Mouse (Mus musculus): ENCODE measurements around the gene Lsg1. TPM values are rescaled to one million over a fixed set of nuclear protein-coding genes. Genes with fewer than 3 reads are reported as not detected.

The Lsg1 gene
- polyA plus RNA-seq, 1 experiment from 2014 or later, result 79.4 TPM

GRCm38 (mm10) chr16:30570173-30570572, 17.2 kb downstream of the Lsg1 start:
- Histone ChIP-seq H3K9ac (ENCODE audit: low read length) (no peak overlapping the region), H3K36me3 (ENCODE audit: control insufficient read depth, insufficient read depth, low read length) (peaks cover 34% of the 10 kb centered on the region), H3K4me3 (ENCODE audit: low read depth, low read length) (no peak overlapping the region), H3K4me1 (ENCODE audit: control insufficient read depth, insufficient read depth, low read length) (no peaks in the 10 kb centered on the region), H3K27me3 (ENCODE audit: control insufficient read depth, insufficient read depth, low read length) (no peaks in the 10 kb centered on the region), H3K27ac (ENCODE audit: low read depth, low read length) (no peak overlapping the region), H3K4me2 (ENCODE audit: low read depth) (no peak overlapping the region), H3K9me3 (ENCODE audit: control insufficient read depth, low read length) (no peaks in the 10 kb centered on the region)
- no peak for DNase-seq (ENCODE audit: low spot score)
- 92% methylated on average over 4 of the region's 4 CpGs for WGBS
- ATAC-seq (ENCODE audit: insufficient read depth, low FRiP score, low TSS enrichment), result no peak

- H3K27me3 ChIP-seq (ENCODE audit: control insufficient read depth, insufficient read depth, low read length), result no peaks in the 10 kb centered on the region
- no peaks in the 10 kb centered on the region for H3K4me1 ChIP-seq (ENCODE audit: control insufficient read depth, insufficient read depth, low read length)
- no peak overlapping the region for H3K9ac ChIP-seq (ENCODE audit: low read length)
- H3K9me3 ChIP-seq (ENCODE audit: control insufficient read depth, low read length), result no peaks in the 10 kb centered on the region
- no peak overlapping the region for H3K27ac ChIP-seq (ENCODE audit: low read depth, low read length)
- no peak overlapping the region for H3K4me3 ChIP-seq (ENCODE audit: low read depth, low read length)
- WGBS, result 92% methylated on average over 6 of the region's 6 CpGs
- DNase-seq (ENCODE audit: low spot score), result no peak
- H3K36me3 ChIP-seq (ENCODE audit: control insufficient read depth, insufficient read depth, low read length), result peaks cover 32% of the 10 kb centered on the region
- ATAC-seq (ENCODE audit: insufficient read depth, low FRiP score, low TSS enrichment), result no peak
- no peak overlapping the region for H3K4me2 ChIP-seq (ENCODE audit: low read depth)
These were observed 21.8 kb downstream of the Lsg1 start for GRCm38 (mm10) chr16:30565631-30566030.

GRCm38 (mm10) chr16:30560601-30561000, 26.8 kb downstream of the Lsg1 start:
- Histone ChIP-seq H3K36me3 (ENCODE audit: control insufficient read depth, insufficient read depth, low read length) (peaks cover 20% of the 10 kb centered on the region), H3K27ac (ENCODE audit: low read depth, low read length) (no peak overlapping the region), H3K4me2 (ENCODE audit: low read depth) (no peak overlapping the region), H3K27me3 (ENCODE audit: control insufficient read depth, insufficient read depth, low read length) (no peaks in the 10 kb centered on the region), H3K9ac (ENCODE audit: low read length) (no peak overlapping the region), H3K4me3 (ENCODE audit: low read depth, low read length) (no peak overlapping the region), H3K9me3 (ENCODE audit: control insufficient read depth, low read length) (no peaks in the 10 kb centered on the region), H3K4me1 (ENCODE audit: control insufficient read depth, insufficient read depth, low read length) (no peaks in the 10 kb centered on the region)
- DNase-seq (ENCODE audit: low spot score) (no peak), ATAC-seq (ENCODE audit: insufficient read depth, low FRiP score, low TSS enrichment) (no peak)
- WGBS, result 94% methylated on average over 4 of the region's 4 CpGs

GRCm38 (mm10) chr16:30559312-30559992, 27.9 kb downstream of the Lsg1 start:
- H3K9me3 ChIP-seq (ENCODE audit: control insufficient read depth, low read length), result no peaks in the 10 kb centered on the region
- DNase-seq (ENCODE audit: low spot score) (no peak), ATAC-seq (ENCODE audit: insufficient read depth, low FRiP score, low TSS enrichment) (no peak)
- no peak overlapping the region for H3K4me2 ChIP-seq (ENCODE audit: low read depth)
- no peaks in the 10 kb centered on the region for H3K27me3 ChIP-seq (ENCODE audit: control insufficient read depth, insufficient read depth, low read length)
- H3K4me1 ChIP-seq (ENCODE audit: control insufficient read depth, insufficient read depth, low read length), result no peaks in the 10 kb centered on the region
- H3K27ac ChIP-seq (ENCODE audit: low read depth, low read length), result no peak overlapping the region
- H3K4me3 ChIP-seq (ENCODE audit: low read depth, low read length), result no peak overlapping the region
- H3K9ac ChIP-seq (ENCODE audit: low read length), result no peak overlapping the region
- 91% methylated on average over 5 of the region's 5 CpGs for WGBS
- peaks cover 13% of the 10 kb centered on the region for H3K36me3 ChIP-seq (ENCODE audit: control insufficient read depth, insufficient read depth, low read length)

GRCm38 (mm10) chr16:30554109-30554508, 33.3 kb downstream of the Lsg1 start:
- Histone ChIP-seq H3K4me2 (ENCODE audit: low read depth) (no peak overlapping the region), H3K4me1 (ENCODE audit: control insufficient read depth, insufficient read depth, low read length) (no peaks in the 10 kb centered on the region), H3K27me3 (ENCODE audit: control insufficient read depth, insufficient read depth, low read length) (no peaks in the 10 kb centered on the region), H3K27ac (ENCODE audit: low read depth, low read length) (no peak overlapping the region), H3K9me3 (ENCODE audit: control insufficient read depth, low read length) (no peaks in the 10 kb centered on the region), H3K36me3 (ENCODE audit: control insufficient read depth, insufficient read depth, low read length) (no peaks in the 10 kb centered on the region), H3K9ac (ENCODE audit: low read length) (no peak overlapping the region), H3K4me3 (ENCODE audit: low read depth, low read length) (no peak overlapping the region)
- 96% methylated on average over 8 of the region's 8 CpGs for WGBS
- DNase-seq (ENCODE audit: low spot score) (no peak), ATAC-seq (ENCODE audit: insufficient read depth, low FRiP score, low TSS enrichment) (no peak)

- Histone ChIP-seq H3K4me3 (ENCODE audit: low read depth, low read length) (no peak overlapping the region), H3K9ac (ENCODE audit: low read length) (no peak overlapping the region), H3K9me3 (ENCODE audit: control insufficient read depth, low read length) (no peaks in the 10 kb centered on the region), H3K4me1 (ENCODE audit: control insufficient read depth, insufficient read depth, low read length) (no peaks in the 10 kb centered on the region), H3K27me3 (ENCODE audit: control insufficient read depth, insufficient read depth, low read length) (no peaks in the 10 kb centered on the region), H3K36me3 (ENCODE audit: control insufficient read depth, insufficient read depth, low read length) (no peaks in the 10 kb centered on the region), H3K4me2 (ENCODE audit: low read depth) (no peak overlapping the region), H3K27ac (ENCODE audit: low read depth, low read length) (no peak overlapping the region)
- no peak for DNase-seq (ENCODE audit: low spot score)
- no peak for ATAC-seq (ENCODE audit: insufficient read depth, low FRiP score, low TSS enrichment)
- WGBS, result 42% methylated on average over 11 of the region's 11 CpGs
These were observed 34.6 kb downstream of the Lsg1 start for GRCm38 (mm10) chr16:30552621-30553338.

GRCm38 (mm10) chr16:30550748-30551192, 36.6 kb downstream of the Lsg1 start, which contains the start of gene Tmem44:
Gene Tmem44, minus strand, starts transcription at chr16:30550842.
- Histone ChIP-seq H3K27ac (ENCODE audit: low read depth, low read length) (0 out of 2 replicates have a peak within 1 kb of the TSS, but pooled peaks have one; percentile 56), H3K36me3 (ENCODE audit: control insufficient read depth, insufficient read depth, low read length) (0 out of 2 replicates have a peak, but pooled peaks cover 2% of the 10 kb centered on the region), H3K9me3 (ENCODE audit: control insufficient read depth, low read length) (no peaks in the 10 kb centered on the region), H3K4me2 (ENCODE audit: low read depth) (peak within 1 kb of the TSS; percentile 69), H3K9ac (ENCODE audit: low read length) (peak within 1 kb of the TSS; percentile 98), H3K4me1 (ENCODE audit: control insufficient read depth, insufficient read depth, low read length) (no peaks in the 10 kb centered on the region), H3K27me3 (ENCODE audit: control insufficient read depth, insufficient read depth, low read length) (no peaks in the 10 kb centered on the region), H3K4me3 (ENCODE audit: low read depth, low read length) (peak within 1 kb of the TSS; percentile 76)
- DNase-seq (ENCODE audit: low spot score) (no peak), ATAC-seq (ENCODE audit: insufficient read depth, low FRiP score, low TSS enrichment) (peak; percentile 72)
- 8% methylated on average over 14 of the region's 14 CpGs for WGBS

GRCm38 (mm10) chr16:30549966-30550747, 37.2 kb downstream of the Lsg1 start:
- Histone ChIP-seq H3K27me3 (ENCODE audit: control insufficient read depth, insufficient read depth, low read length) (no peaks in the 10 kb centered on the region), H3K27ac (ENCODE audit: low read depth, low read length) (0 out of 2 replicates have a peak overlapping the region, but pooled peaks have one; percentile 56), H3K4me1 (ENCODE audit: control insufficient read depth, insufficient read depth, low read length) (no peaks in the 10 kb centered on the region), H3K9me3 (ENCODE audit: control insufficient read depth, low read length) (no peaks in the 10 kb centered on the region), H3K36me3 (ENCODE audit: control insufficient read depth, insufficient read depth, low read length) (0 out of 2 replicates have a peak, but pooled peaks cover 2% of the 10 kb centered on the region), H3K9ac (ENCODE audit: low read length) (peak overlapping the region; percentile 98), H3K4me3 (ENCODE audit: low read depth, low read length) (peak overlapping the region; percentile 76), H3K4me2 (ENCODE audit: low read depth) (peak overlapping the region; percentile 69)
- WGBS, result under 1% methylated on average over 63 of the region's 63 CpGs
- ATAC-seq (ENCODE audit: insufficient read depth, low FRiP score, low TSS enrichment) (peak; percentile 95), DNase-seq (ENCODE audit: low spot score) (peak; percentile 91)

Measured in neural tube, embryonic 11.5 days (tissue).